Mouse (Mus musculus) mammary gland, adult 2 months (tissue): ENCODE data around the gene Tmem230. TPM values are rescaled to one million over a fixed set of nuclear protein-coding genes. Genes with fewer than 3 reads are reported as not detected.

Source experiments
- polyA plus RNA-seq: library from polyadenylated mRNA; depleted of rRNA; stranded (reverse); fragments of >200 nt; gene quantifications from 2 replicates; pipeline ENCODE4 v1.2.3, GENCODE M21; 2012; ENCODE audit warnings: low replicate concordance; rRNA removed

The Tmem230 gene
- 42.3 and 124 TPM in 2 replicates for polyA plus RNA-seq

GRCm38 (mm10) chr2:132247539-132248313, at the start of gene Tmem230:
Gene Tmem230, minus strand, starts transcription at chr2:132247807.

GRCm38 (mm10) chr2:132262879-132263398, 15.3 kb upstream of the Tmem230 start, which contains the start of gene Cds2:
Gene Cds2, plus strand, starts transcription at chr2:132263148.

GRCm38 (mm10) chr2:132252542-132253528, 5.2 kb upstream of the Tmem230 start, which contains the start of gene Pcna:
Gene Pcna, minus strand, starts transcription at chr2:132253314.

Other genes starting within 250 kb of the Tmem230 start
- gene Rassf2, start 217.5 kb downstream of the Tmem230 start, polyA plus RNA-seq: 48.4 and 87.2 TPM in 2 replicates
- 22.0 and 29.4 TPM in 2 replicates for gene Slc23a2, start 102.7 kb downstream of the Tmem230 start, polyA plus RNA-seq
- 44.2 and 57.0 TPM in 2 replicates for gene Pcna, start 5.5 kb upstream of the Tmem230 start, polyA plus RNA-seq
- 38.6 and 44.4 TPM in 2 replicates for gene Cds2, start 15.3 kb upstream of the Tmem230 start, polyA plus RNA-seq
- gene Prokr2, start 137.6 kb upstream of the Tmem230 start, polyA plus RNA-seq: not detected in 2 replicates